Mouse (Mus musculus) stomach, embryonic 14.5 days (tissue): ENCODE measurements around the gene Ago3. TPM values are rescaled to one million over a fixed set of nuclear protein-coding genes. Genes with fewer than 3 reads are reported as not detected.

Experiments
- ATAC-seq: fragments of 200-750 bp; cut with Nextera tagmentation; 2 replicates; pipeline ENCODE4 v1.8.0; 2017; ENCODE audit warnings: low read depth, moderate TSS enrichment; ENCODE audit not compliant: insufficient number of reproducible peaks, insufficient read depth, low FRiP score
- H3K27ac ChIP-seq: fragments of 300-500 bp; sonication (generic); 2 replicates; pipeline ENCODE4 v1.5.1; 2014; ENCODE audit warnings: mild to moderate bottlenecking, low read length, moderate library complexity, mixed read lengths
- H3K27me3 ChIP-seq: fragments of 300-500 bp; sonication (generic); 2 replicates; pipeline ENCODE4 v1.6.1; 2014; ENCODE audit warnings: low read length, control low read depth, mixed read lengths; ENCODE audit not compliant: control insufficient read depth, insufficient read depth
- H3K36me3 ChIP-seq: fragments of 300-500 bp; sonication (generic); 2 replicates; pipeline ENCODE4 v1.6.1; 2014; ENCODE audit warnings: mild to moderate bottlenecking, control low read depth, low read length, moderate library complexity, mixed read lengths; ENCODE audit not compliant: control insufficient read depth, insufficient read depth
- H3K4me1 ChIP-seq: fragments of 300-500 bp; sonication (generic); 2 replicates; pipeline ENCODE4 v1.6.1; 2014; ENCODE audit warnings: low read length, control low read depth, mixed read lengths; ENCODE audit not compliant: control insufficient read depth, insufficient read depth
- H3K4me2 ChIP-seq: fragments of 300-500 bp; sonication (generic); replicated peaks from 2 replicates; pipeline ENCODE4 v1.6.1; 2014; ENCODE audit warnings: low read depth, low read length, control low read depth
- H3K4me3 ChIP-seq: fragments of 300-500 bp; sonication (generic); 2 replicates; pipeline ENCODE4 v1.5.1; 2014; ENCODE audit warnings: low read depth, low read length, control low read depth
- H3K9ac ChIP-seq: fragments of 300-500 bp; sonication (generic); replicated peaks from 2 replicates; pipeline ENCODE4 v1.6.1; 2014; ENCODE audit warnings: low read depth, mild to moderate bottlenecking, control low read depth, low read length, moderate library complexity, mixed read lengths
- H3K9me3 ChIP-seq: fragments of 300-500 bp; sonication (generic); 2 replicates; pipeline ENCODE4 v1.6.1; 2016; ENCODE audit warnings: low read depth, low read length, control low read depth; ENCODE audit not compliant: control insufficient read depth
- WGBS: fragments of 180-500 bp; shearing (Covaris S2); extraction: QIAGEN DNeasy Blood & Tissue Kit; methylation state at CpG from one replicate; pipeline ENCODE4 v1.1.7; 2014; 5-methylcytosine and 5-hydroxymethylcytosine counted together
- polyA plus RNA-seq: library from polyadenylated mRNA; unstranded; fragments of >200 nt; fragmentation: Nextera tagmentation; extraction: Ambion mirVana; gene quantifications from 2 replicates; pipeline ENCODE4 v1.2.1, GENCODE M21; 2014

Gene Ago3
- 17.4 and 18.7 TPM in 2 replicates for polyA plus RNA-seq

DNA sequence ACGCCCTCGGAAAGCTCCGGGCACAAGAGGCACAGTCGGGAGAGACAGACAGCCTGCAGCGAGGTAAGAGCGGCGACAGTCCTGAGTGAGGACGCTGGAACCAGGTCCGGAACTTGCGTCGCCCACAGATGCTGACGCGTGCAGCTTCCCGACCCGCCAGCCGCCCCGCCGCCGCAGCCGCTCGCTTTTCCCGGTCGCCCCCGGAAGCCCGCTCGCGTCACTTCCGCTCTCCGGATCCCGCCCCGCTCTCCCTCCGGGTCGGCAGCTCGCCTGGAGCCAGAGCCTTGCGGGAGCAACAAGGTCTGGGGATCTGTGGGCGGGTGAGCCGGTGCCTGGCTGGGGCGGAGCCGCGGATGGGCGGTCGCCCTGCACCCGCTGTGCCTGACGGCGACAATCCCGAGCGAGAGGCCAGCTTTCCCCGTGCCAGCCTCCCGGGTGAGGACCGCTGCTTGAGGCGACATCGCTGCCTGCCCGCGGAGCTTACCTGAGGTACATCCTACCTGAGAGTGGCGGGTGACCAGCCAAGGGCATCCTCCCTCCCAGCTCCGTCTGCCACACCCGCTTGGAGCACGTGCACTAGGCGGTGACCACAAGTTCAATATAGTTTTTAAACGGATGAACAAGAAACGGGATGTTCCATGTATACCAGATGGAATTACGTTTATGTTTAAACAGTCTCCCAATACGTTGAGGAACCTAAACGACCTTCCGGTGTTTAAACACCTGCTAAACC is at the start of gene Ago3:
Ago3 (minus strand) TSS at position 210 of the 733 bp plus-strand sequence.
- Histone ChIP-seq H3K4me3 (peak within 1 kb of the TSS; percentile 91), H3K9ac (peak within 1 kb of the TSS; percentile 81), H3K36me3 (no peaks in the 10 kb centered on the region), H3K27ac (peak within 1 kb of the TSS; percentile 79), H3K27me3 (no peaks in the 10 kb centered on the region), H3K4me2 (peak within 1 kb of the TSS; percentile 93), H3K9me3 (no peaks in the 10 kb centered on the region), H3K4me1 (no peaks in the 10 kb centered on the region)
- under 1% methylated on average over 64 of the region's 65 CpGs for WGBS
- peak; percentile 97 for ATAC-seq

DNA sequence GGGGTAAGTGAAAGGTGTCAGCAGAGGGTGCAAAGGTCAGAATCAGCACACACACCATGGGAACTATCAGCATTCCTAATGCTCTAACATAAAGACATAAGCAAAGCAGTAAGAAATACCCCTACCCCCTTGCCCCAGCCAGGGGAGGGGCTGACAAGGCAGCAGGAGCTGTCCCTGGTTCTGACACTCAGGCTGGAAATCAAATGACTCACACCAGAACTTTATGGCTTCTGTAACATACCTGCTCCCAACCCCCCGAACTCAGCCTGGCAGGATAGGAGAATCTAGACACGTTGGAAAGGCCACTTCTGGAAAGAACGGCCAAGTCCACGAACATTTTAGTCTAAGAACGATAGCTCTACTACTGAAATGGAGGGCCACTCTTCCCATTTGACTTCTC is 43.7 kb upstream of the Ago3 start:
- no peak for ATAC-seq
- no peak overlapping the region for H3K27ac ChIP-seq
- H3K9ac ChIP-seq: no peak overlapping the region
- no peak overlapping the region for H3K4me2 ChIP-seq
- no peaks in the 10 kb centered on the region for H3K27me3 ChIP-seq
- no peaks in the 10 kb centered on the region for H3K36me3 ChIP-seq
- H3K4me3 ChIP-seq: no peak overlapping the region
- no peaks in the 10 kb centered on the region for H3K9me3 ChIP-seq
- H3K4me1 ChIP-seq: 0 out of 2 replicates have a peak, but pooled peaks cover 3% of the 10 kb centered on the region
- WGBS: 45% methylated on average over 5 of the region's 5 CpGs

DNA sequence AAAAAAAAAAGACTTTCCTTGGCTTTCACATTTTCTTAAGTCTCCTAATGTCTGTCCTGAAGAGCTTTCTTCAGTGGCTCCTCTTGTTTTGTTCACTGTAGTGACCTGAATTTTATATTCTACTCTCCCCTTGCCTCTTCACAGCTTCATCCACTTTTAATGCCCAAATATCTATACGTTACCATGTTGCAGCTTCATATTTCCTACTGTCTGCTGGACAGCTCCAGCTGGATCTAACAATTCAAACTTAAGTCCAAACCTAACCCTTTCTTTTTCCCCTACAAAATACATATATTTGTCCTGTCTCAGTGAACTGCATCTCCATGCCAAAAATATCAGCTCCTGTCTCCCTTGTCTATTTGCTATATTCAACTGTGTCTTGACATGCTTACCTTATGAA is 40.0 kb upstream of the Ago3 start:
- Histone ChIP-seq H3K4me2 (0 out of 2 replicates have a peak overlapping the region, but pooled peaks have one; percentile 66), H3K9me3 (no peaks in the 10 kb centered on the region)

DNA sequence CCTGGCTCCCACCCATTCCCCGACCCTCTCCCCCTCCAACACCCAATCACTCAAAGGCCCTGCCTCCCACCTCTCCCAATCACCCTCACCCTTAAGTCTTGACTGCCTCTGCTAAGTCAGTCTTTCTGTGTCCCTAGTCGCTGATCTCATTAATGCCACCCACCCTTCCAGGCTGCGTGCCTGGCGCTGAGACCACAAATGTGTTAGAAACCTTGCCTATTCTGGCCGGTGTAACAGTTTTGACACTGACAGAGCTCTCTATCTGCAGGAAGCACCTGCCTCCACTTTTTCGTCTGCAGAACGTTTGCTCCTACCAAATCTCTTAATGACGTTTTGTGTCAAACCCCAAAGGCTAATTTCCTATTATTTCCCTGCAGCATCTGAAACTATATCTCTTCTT is 39.6 kb upstream of the Ago3 start:
- peak overlapping the region; percentile 66 for H3K4me2 ChIP-seq
- no peaks in the 10 kb centered on the region for H3K27me3 ChIP-seq
- H3K4me3 ChIP-seq: peak overlapping the region; percentile 62
- no peak overlapping the region for H3K27ac ChIP-seq
- 3% methylated on average over 8 of the region's 8 CpGs for WGBS
- H3K4me1 ChIP-seq: peaks cover 34% of the 10 kb centered on the region
- 0 out of 2 replicates have a peak overlapping the region, but pooled peaks have one; percentile 10 for H3K9ac ChIP-seq
- no peaks in the 10 kb centered on the region for H3K36me3 ChIP-seq
- ATAC-seq: no peak
- no peaks in the 10 kb centered on the region for H3K9me3 ChIP-seq

More for the DNA sequence above, 40.0 kb upstream of the Ago3 start:
- 40% methylated on average over 1 of the region's 1 CpGs for WGBS
- Histone ChIP-seq H3K9ac (no peak overlapping the region), H3K4me1 (peaks cover 31% of the 10 kb centered on the region), H3K27ac (no peak overlapping the region), H3K27me3 (no peaks in the 10 kb centered on the region), H3K36me3 (no peaks in the 10 kb centered on the region), H3K4me3 (no peak overlapping the region)
- ATAC-seq: no peak

DNA sequence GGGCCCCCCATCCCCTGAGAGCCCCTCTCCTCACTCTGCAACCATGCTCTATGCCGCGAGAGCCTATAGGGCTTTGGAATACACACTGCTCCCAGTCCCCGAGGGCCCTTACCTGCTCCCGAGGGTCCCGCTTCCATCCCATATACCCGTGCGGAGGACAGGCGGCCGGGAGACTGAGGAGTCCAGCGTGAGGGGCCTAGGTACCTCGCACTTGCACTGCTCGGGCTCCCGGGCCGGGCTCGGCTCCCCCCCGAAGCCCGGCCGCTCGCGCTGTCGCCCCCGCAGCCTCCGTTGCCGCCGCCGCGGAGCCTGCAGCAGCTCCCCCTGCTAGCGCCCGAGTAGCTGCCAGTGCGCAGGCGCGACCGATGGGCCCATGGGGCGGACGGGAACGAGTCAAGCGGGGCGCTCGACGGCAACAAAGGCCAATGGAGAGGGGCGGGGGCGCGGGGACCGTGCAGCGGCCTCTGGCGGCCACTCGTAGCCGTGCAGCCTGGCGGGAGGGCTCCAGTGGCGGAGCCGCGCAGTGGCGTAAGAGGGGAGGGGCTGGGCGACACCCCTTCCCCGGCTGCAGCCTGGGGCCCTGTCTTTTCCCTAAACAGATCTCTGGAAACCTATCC is 39.0 kb upstream of the Ago3 start, which contains the start of gene Ago1:
Ago1 (minus strand) TSS at position 299 of the 617 bp plus-strand sequence.
- Histone ChIP-seq H3K9ac (peak within 1 kb of the TSS; percentile 51), H3K4me2 (peak within 1 kb of the TSS; percentile 66), H3K9me3 (no peaks in the 10 kb centered on the region), H3K27me3 (no peaks in the 10 kb centered on the region), H3K4me1 (peaks cover 34% of the 10 kb centered on the region), H3K4me3 (peak within 1 kb of the TSS; percentile 62), H3K36me3 (no peaks in the 10 kb centered on the region), H3K27ac (peak within 1 kb of the TSS; percentile 74)
- ATAC-seq: peak; percentile 80
- WGBS: 1% methylated on average over 55 of the region's 55 CpGs

DNA sequence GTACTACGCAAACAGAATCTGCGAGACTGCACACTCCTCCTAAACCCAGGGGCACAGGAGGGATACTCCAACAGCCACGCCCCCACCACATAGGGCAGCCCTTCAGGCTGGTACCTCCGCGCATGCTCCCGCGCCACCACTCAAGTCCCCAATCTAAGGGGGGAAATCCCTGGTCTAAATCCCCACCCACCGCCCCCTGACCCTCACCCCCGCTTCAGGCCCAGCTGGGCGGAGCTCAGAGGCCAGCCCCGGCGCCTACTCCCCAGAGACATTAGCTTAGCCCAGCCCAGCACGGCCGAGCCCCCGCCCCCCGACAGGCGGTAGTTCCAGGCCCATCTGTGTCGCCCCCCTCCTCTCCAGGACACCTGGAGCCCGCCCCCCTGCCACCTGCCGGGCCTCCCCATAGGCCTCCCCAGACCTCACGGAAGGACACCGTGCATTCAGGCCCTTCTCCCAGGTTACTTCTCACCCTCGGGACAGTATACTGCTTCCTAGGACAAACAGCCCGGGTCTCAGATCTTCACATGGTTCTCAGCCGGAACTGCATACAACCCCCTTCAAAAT is 38.4 kb upstream of the Ago3 start:
- WGBS: 1% methylated on average over 25 of the region's 25 CpGs
- peak; percentile 78 for ATAC-seq

DNA sequence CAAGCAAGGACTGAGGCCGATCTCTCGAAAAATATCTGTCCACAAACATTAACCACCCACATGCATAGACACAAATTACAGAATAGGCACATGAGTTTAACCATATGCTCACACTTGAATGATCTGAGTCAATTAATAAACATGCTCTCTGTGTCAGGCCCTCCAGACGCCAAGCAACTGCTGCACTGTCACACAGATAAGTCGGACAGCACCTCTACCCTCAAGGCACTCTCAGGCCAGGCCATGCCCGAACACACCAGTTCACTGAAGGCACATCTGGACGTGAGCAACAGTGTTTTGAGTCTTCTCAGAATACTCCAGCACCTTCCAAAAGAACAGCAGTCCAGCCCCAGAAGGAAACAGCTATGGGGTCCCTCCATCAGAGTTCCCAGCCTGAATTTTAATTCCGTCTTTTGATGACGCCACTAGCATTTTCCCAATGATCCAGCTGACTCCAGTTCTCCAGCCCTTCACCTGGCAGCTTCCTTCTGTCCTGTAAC is 36.9 kb upstream of the Ago3 start:
- ATAC-seq: no peak
- H3K36me3 ChIP-seq: no peaks in the 10 kb centered on the region
- peak overlapping the region; percentile 34 for H3K27ac ChIP-seq
- no peaks in the 10 kb centered on the region for H3K9me3 ChIP-seq
- peak overlapping the region; percentile 37 for H3K4me2 ChIP-seq
- H3K27me3 ChIP-seq: no peaks in the 10 kb centered on the region
- peaks cover 34% of the 10 kb centered on the region for H3K4me1 ChIP-seq
- WGBS: 29% methylated on average over 8 of the region's 8 CpGs
- H3K9ac ChIP-seq: no peak overlapping the region
- no peak overlapping the region for H3K4me3 ChIP-seq

More for the DNA sequence above, 38.4 kb upstream of the Ago3 start:
- peak overlapping the region; percentile 62 for H3K4me3 ChIP-seq
- peak overlapping the region; percentile 51 for H3K9ac ChIP-seq
- H3K36me3 ChIP-seq: no peaks in the 10 kb centered on the region
- H3K9me3 ChIP-seq: no peaks in the 10 kb centered on the region
- peak overlapping the region; percentile 66 for H3K4me2 ChIP-seq
- no peaks in the 10 kb centered on the region for H3K27me3 ChIP-seq
- H3K27ac ChIP-seq: peak overlapping the region; percentile 74
- H3K4me1 ChIP-seq: peaks cover 34% of the 10 kb centered on the region

DNA sequence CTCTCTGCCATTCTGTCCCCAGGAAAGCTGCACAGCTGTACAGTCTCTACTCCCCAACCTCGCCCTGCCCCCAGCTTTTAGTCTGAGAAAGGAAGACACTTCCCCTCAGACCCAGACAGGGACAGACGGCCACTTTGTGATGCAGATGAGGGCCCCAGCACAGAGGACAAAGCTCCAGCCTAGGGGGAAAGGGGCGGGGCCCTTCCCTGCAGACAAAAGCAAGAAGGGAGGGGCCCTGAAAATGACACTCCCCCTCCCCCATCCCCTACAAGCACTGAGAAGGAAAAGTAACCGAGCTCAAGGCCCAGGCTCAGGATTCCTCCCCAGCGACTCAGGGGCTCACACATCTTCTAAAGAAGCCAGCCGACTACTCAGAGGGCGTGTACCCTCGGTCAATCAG is 36.5 kb upstream of the Ago3 start:
- H3K9me3 ChIP-seq: no peaks in the 10 kb centered on the region
- ATAC-seq: peak; percentile 26; the same call in 1 of the 2 replicates
- peak overlapping the region; percentile 37 for H3K4me2 ChIP-seq
- H3K4me1 ChIP-seq: peaks cover 34% of the 10 kb centered on the region
- 12% methylated on average over 8 of the region's 8 CpGs for WGBS
- no peaks in the 10 kb centered on the region for H3K36me3 ChIP-seq
- H3K9ac ChIP-seq: no peak overlapping the region
- no peaks in the 10 kb centered on the region for H3K27me3 ChIP-seq
- H3K4me3 ChIP-seq: no peak overlapping the region
- peak overlapping the region; percentile 34 for H3K27ac ChIP-seq
